Mouse (Mus musculus): ENCODE results near the gene 4930524J08Rik.

The 4930524J08Rik gene

DNA sequence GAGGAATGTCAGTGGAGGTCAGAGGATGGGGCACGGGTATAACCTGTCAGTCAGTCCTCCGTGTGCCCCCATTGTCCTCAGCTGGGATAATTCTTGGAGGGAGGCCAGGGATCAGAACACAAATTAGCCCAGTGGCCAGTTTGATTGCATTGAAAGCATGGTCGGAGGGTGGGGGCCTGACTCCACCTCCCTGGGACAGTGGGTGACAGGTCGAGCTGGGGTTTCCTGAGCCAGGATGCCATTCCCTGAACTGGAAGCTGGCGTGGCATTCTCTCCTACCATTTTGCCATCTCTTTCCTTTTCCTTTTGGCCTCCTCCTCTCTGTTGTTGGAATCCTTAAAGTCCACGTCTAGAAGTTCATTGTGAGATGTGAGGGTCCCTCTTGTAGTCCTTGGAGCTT, 27.0 kb downstream of the 4930524J08Rik start:
- DNase-seq: no peak

DNA sequence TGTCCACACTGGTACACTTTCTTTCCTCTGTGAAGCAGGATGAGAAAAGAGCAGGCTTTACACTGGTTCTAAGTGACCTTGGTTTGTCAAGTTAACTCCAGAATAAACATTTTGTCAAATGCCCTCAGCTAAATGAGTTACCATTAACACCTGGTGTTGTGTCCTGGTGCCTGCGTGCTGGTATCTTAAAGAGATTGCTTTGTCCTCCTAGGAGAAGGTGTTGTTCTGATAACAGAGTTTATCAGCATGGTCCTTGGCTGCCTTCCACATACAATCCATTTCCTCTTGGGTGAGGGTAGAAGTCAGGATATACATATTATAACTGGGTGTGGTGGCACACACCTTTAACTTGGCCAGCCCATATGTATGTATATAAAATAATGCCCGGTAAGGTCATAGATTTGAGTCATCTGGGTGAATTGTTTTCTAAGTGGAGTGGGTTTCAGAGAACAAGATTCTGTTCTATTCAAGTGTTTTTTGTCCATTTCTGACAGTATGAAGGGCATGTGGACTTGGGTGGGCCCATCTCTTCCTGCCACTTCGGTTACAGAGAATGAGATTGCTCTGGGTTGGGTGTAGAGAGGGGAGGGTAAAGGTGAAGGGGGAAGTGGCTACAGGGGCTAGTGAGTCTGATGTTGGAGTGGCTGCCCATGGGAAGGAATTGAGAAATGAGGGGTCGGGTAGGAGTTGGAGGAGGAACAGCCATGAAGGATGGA, 27.6 kb downstream of the 4930524J08Rik start:
- DNase-seq: no peak

DNA sequence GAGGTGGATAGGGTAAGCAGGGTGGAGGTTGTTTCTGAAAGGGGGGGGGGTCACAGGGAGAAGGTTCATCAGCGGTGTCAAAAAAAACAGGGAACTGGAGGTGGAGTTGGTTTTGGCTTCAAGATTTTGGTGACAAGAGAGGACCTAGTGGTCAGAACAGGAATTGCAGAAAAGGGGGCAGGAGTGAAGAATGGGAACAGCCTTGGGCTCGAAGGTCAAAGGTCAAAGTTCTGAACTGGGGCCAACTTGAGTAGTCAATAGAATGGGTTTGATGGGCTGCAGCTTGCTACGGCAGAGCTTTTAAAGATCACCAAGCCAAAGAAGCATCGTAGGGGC, 28.1 kb downstream of the 4930524J08Rik start:
- no peak for DNase-seq

DNA sequence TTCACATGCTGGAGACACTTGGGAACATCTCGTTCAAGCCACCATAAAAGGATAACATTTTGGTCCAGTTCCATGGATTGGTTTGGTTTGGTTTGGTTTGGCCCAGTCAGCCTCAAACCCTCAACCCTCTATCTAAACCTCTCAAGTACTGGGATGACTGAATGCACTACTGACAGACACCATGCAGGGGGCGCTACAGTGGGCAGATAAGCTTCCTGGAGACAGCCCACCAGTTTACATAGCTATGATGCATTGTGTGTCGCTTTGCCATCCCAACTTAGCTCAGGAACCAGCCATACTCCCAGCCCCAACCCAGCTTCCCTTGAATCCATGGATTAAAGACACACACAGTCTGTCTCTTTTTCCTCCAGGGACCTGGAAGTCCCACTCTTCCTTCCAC, 29.6 kb downstream of the 4930524J08Rik start:
- DNase-seq: no peak

DNA sequence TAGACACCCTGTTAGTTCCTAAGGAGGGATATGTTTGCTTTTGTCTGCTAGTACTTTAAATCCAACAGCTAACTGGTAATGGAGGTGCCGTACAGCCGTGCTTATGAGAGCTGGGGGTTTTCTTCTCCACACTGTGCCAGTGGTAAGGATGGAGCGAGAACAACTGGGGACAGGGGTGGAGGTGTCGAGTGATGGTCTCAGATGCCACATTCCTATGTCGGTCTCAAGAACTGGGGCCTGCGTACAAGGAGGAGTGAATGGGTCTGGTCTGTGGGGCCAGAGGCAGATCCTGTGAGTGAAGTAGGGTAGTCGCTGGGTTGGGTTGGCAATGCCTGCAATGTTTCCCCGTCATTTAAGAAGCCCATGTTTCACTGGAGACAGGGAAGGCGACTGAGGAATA, 33.7 kb downstream of the 4930524J08Rik start:
- DNase-seq: no peak

DNA sequence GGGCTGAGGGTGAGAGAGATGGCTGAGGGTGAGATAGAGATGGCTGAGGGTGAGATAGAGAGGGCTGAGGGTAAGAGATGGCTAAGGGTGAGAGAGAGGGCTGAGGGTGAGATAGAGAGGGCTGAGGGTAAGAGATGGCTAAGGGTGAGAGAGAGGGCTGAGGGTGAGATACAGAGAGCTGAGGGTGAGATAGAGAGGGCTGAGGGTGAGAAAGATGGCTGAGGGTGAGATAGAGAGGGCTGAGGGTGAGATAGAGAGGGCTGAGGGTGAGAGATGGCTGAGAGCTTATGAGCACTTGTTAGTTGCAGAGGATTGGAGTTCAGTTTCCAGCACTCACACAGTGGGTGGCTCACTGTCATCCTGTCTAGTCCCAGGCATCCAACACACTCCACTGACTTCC, 41.2 kb downstream of the 4930524J08Rik start:
- DNase-seq: no peak

DNA sequence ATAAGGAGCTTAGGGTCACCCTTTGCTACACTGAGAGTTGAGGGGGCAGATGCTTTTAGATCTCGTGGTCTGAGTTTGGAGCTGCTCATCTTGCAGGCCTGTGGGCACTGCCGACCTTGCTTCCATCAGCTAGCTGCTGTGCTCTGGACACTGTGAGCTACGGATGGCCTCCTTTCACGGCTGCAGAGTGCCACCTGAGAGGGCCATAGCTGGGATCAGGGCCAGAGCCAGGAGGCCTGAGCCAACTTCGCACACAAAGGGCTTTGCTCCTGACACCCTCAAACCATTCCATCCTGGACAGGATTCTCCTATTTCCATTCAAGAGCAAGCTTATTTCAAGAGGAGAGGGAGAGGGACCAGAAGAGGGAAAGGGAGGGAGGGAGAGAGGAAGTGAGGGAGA, 45.5 kb downstream of the 4930524J08Rik start:
- DNase-seq: no peak

DNA sequence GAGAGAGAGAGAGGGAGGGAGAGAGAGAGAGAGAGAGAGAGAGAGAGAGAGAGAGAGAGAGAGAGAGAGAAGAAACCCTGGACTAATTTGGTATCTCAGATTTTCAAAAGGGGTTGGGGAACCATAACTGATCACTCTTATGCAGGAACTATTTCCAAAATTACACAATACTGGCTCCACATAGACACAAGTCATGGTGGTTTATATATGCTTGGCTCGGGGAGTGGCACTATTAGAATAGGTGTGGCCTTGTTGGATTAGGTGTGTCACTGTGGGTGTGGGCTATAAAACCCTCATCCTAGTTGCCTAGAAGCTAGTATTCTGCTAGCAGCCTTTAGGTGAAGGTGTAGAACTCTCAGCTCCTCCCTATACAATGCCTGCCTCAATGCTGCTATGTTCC, 46.0 kb downstream of the 4930524J08Rik start:
- DNase-seq: no peak

Data from thymus, adult 18-20 months (tissue).